Mouse (Mus musculus) liver, adult 2 months (tissue): ENCODE measurements around the gene Dsp.

Experiments
- CTCF ChIP-seq: fragments of 200-500 bp; IDR thresholded peaks from 2 replicates; pipeline ENCODE4 v1.5.1; 2011; ENCODE audit warnings: low read depth, low read length, control low read depth
- POLR2A ChIP-seq: fragments of 200-500 bp; IDR thresholded peaks from 2 replicates; pipeline ENCODE4 v1.6.1; 2011; ENCODE audit warnings: low read length, control low read depth; ENCODE audit not compliant: insufficient read depth; ENCODE audit errors: extremely low read depth

DNA sequence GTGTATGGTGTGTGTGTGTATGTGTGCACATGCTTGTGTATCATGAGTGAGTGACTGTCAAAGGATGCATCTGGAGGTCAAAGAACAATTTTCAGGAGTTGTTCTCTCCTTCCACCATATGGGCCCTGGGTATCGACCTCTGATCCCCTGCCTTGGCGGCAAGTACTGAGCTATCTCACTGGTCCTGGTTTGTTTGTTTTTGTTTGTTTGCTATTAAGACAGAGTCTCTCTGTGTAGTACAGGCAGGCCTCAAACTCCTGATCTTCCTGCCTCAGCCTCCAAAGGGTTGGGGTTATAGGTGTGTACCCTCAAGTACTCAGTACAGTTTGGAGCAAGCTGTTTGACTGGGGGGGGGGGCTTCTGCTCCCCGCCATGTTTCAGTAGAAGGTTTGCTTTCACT is 16.0 kb downstream of the Dsp start:
- TF ChIP-seq POLR2A = no peak
- no peak for TF ChIP-seq CTCF
